Mouse (Mus musculus): ENCODE measurements around the gene Spata18. TPM values are rescaled to one million over a fixed set of nuclear protein-coding genes. Genes with fewer than 3 reads are reported as not detected.

Spata18 gene
- total RNA-seq, 2 experiments from 2014 or later: 0.26 to 0.27 TPM

DNA sequence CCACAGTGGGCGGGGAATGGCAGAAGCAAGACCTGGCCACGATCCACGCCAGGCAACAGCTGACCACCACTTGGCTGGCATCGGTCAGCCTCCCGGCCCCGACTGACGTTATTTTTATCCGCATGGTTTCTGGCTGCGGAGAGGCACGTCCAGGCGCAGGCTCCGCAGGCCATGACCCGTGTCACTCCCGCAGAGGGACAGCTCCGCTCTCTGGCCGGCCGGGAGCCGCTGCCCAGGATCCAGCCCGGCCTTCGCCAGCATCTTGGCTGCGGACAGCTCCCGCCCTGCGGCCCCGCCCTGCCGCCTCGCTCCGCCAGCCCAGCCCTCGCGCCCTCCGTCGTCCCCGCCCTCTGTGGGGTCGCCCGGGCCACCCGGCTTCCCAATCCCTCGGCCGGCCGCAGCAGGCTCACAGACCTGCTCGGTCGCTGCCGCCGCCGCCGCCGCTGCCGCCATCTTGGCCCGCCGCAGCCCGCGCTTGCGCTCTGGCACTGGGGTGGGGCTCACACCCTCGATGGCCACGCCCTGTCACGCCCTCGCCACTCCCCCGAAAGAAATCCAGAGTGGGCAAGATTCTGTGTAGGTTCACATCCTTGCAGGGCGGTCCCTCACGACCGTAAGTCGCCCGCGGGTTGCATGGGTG, 3.8 kb upstream of the Spata18 start, which contains the start of gene Sgcb:
Gene Sgcb (minus strand): TSS at position 530 of the 640 bp plus-strand sequence.
- peak; percentile 71 to 84 for DNase-seq (ENCODE audit: low spot score in 2 of 2)
- intact Hi-C loops (cut with DNase I): no loop called here

DNA sequence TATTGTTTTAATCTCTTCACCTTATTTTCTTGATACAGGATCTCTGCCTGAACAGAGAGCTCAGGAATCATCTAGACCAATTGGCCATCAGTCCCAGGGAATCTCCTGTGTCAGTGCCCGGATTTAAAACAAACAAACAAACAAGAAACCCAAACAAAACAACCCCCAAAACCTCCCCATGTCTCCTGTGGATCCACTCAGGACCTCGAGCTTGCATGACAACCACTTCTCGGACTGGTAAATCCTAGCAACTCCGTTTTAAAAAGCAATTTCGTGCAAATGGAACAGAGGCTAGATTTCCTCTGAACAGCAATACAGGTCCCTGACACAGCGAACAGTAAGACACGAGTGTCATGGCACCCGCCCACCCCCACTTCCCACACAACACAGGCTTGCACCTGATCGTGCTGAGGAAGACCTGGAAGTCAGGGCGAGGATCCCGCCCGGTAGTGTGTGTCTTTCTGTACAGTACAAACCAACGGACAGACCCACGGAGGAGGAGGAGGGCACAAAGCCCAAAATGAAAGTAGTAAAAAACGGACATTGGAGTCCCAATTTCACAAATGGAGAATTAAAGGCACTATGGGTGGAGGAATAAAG, 714 bp upstream of the Spata18 start:
- no peak for DNase-seq (ENCODE audit: low spot score in 2 of 2)
- intact Hi-C loops (cut with DNase I): no loop called here

DNA sequence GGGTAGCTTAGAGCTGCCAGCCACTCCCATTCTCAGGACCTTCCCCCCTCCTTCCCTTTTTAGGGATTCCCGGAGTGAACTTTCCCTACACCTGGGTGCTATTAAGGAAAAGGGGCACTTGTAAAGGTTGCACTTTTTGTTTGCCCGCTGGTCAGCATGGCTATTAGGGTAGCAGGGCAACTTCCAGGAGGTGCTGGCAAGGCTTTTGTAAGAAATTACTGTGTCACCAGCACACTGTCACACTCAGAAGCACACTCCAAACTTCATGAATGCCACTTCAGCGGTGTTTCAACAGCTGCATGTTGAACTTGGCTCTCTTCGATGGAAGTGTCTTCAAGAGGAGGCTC, 649 bp downstream of the Spata18 start:
- DNase-seq (ENCODE audit: low spot score in 2 of 2): no peak
- intact Hi-C loops (cut with DNase I): no loop called here

DNA sequence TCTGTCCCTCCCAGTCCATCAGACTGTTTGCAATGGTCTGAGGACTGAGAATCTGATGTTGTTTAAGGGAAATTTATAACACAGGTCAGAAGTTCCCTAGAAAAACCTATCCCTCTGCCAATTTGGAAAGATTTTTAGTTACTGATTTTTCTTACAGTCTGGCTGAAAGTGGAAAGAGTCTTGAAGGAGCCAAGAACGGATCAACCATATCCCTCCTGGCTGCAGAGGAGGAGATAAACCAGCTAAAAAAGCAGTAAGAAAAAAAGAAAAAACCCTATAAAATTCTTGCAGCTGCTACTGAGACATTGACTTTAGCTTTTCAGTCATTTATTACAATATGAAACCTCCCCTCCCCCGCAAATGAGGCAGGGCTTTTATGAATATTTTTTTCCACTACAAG, 15.5 kb downstream of the Spata18 start:
- intact Hi-C loops (cut with DNase I): no loop called here
- no peak for DNase-seq (ENCODE audit: low spot score in 2 of 2)

DNA sequence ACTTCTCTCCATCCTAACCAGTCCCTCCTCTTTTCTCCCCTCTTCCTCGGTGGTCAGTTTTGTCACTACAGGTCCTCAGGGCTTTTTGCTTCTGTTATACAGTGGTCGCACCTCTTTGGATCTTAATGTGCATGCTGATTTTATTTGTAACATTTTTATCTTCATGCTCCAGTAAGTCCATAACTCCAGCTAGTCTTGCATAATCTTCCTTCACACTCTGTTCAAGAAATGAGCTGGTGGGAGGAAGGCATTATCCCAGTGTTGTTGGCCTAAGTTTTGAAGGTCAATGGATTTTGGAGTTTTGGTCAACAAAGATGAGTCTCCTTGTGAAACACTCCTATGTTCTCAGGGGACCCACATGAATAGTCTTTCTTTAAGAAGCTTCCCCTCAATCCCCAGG, 16.7 kb downstream of the Spata18 start:
- intact Hi-C loops (cut with DNase I): no loop called here
- no peak for DNase-seq (ENCODE audit: low spot score in 2 of 2)

DNA sequence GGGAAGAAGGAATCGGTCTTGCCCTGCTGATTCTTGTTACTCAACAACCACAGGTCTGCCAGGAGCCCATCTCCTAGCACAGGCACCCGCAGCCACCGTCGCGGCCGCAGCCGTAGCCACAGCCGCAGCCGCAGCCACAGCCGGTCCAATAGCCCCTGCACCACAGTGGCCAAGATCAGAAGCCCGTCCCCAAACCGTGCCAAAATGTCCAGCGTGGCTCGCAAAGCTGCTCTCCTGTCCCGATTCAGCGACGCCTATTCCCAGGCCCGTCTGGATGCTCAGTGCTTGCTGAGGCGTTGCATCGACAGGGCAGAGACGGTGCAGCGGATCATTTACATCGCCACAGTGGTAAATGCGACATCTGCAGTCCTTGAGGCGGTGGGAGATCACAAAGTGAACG, 18.2 kb downstream of the Spata18 start:
- intact Hi-C loops (cut with DNase I): no loop called here
- no peak for DNase-seq (ENCODE audit: low spot score in 2 of 2)

DNA sequence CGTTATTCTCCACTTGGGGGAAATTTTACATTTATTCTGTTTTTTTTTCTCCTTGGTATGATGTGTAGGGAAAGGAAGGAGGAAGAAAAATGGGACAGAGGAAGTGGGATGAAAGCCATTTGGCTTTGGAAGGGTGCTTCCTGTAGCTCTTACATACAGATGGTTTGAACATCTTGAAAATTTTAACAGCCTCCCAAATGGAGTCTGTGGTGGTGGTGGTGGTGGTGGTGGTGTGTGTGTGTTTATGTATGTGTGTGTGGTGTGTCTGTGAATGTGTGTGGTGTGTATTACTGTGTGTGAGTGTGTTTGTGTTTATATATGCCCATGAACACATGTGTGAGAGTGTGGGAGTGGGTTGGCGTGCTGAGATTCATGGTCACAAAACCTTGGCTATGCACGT, 24.4 kb downstream of the Spata18 start:
- no peak for DNase-seq (ENCODE audit: low spot score in 2 of 2)
- intact Hi-C loops (cut with DNase I): no loop called here

DNA sequence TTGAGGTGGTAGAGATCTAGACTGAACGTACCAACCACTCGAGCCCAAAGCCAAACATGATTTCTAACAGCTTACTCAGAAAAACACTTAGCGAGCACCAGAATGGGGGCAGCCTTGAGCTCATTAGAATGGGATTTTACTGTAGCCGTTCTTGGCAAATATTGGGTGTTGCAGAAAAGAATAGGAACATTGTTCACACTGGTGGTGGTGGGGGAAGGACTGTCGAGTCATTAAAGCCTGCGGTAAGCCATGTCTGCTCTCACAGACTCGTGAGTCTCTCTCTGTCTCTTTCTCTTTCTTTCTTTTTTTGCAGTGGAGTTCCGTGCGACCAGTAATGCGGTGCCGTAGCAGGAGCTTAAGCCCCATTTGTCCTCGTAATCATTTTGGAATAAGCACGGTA, 25.4 kb downstream of the Spata18 start:
- intact Hi-C loops (cut with DNase I): no loop called here
- DNase-seq (ENCODE audit: low spot score in 2 of 2): peak in 1 of 2 experiments; percentile 9

DNA sequence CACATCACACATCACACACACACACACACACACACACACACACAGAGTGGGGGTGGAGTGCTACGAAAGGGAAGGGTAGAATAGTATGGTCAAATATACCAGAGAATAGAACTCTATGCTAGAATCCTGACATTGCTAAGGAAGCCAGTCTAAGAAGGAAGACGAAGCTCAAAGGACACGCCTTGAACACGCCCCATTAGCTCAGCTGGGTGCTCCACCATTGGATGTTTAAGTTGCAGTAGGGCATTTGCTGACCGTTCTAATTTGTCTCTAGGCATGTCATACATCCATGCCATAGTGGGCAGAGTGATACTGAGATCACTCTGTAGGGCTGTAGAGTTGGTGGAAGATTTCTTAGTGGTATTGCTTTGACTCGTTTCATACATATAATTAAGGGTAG, 32.0 kb downstream of the Spata18 start:
- intact Hi-C loops (cut with DNase I): no loop called here
- no peak for DNase-seq (ENCODE audit: low spot score in 2 of 2)

DNA sequence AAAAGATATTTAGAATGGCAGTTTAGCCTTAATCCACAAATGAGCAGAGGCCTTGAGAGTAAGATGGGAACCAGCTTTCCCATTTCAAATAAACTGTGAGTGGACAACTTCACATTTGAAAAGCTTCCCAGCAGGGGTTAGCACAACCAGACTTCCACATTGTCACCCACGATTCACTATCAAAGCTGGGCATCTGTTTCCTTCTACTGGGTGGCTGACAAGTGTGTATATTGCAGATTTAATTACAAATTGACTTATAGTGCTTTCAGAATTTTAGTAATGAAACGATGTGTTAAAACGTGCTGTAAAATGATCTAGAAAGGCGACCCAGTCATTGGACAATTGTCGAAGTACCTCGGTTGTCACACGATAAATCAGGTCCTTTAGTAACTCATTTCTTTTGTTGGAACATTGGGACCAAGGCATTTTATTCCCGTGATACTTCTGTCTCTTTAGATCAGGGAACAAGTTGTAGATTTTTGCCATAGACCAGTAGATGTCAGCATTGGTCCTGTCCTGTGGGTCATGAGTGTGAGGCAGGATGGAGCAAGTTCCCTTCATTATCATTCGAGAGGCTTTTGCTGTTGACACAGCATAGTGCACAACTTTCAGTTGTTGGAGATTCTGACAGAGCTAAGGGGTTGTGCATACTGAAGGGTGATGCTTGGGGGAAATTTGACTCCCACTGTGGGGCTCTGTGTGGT, 32.7 kb downstream of the Spata18 start:
- intact Hi-C loops (cut with DNase I): no loop called here
- DNase-seq (ENCODE audit: low spot score in 2 of 2): no peak

DNA sequence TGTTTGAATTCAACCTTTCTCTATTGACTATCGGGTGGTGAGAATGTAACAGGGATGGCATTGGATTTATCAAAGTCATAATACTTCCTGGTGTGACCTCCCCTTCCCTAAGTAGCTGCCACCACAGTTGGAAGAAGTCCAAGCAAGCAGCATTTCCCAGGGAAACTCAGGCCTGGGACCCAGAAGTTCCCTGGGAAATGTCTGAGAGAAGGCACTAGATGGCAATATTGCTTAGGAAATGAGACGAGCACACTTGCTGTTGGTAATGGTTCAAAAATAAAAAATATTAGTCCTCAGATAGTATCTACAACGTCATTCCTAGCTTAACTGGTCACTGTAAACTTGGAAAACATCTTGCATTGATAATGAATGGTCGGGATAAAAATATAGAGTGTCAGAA, 35.0 kb downstream of the Spata18 start:
- peak in 1 of 2 experiments; percentile 28 for DNase-seq (ENCODE audit: low spot score in 2 of 2)
- intact Hi-C loops (cut with DNase I): loop anchor here (5.0 kb wide), 3 partner anchors 66 to 1466 kb away; partner anchors contain the start of gene Pdgfra

DNA sequence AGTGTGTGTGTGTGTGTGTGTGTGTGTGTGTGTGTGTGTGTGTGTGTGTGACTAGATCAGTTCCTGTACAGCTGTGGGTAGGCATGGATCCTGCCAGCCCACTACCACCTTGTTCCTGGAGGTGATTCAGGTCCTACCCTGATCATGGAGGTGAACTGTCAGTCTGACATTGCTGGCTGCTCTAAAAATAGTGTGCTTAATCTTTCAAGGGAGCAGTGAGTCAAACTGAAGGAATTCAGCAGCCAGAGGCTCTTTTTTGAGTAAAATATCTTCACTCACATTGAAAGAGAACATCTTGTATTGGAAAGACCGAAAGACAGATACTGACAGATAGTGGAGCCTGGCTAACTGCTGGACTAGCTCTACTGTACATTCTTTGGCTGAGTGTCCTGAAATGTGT, 37.4 kb downstream of the Spata18 start:
- intact Hi-C loops (cut with DNase I): loop anchor here (5.0 kb wide), 3 partner anchors 64 to 1464 kb away; partner anchors contain the start of gene Pdgfra
- DNase-seq (ENCODE audit: low spot score in 2 of 2): no peak

DNA sequence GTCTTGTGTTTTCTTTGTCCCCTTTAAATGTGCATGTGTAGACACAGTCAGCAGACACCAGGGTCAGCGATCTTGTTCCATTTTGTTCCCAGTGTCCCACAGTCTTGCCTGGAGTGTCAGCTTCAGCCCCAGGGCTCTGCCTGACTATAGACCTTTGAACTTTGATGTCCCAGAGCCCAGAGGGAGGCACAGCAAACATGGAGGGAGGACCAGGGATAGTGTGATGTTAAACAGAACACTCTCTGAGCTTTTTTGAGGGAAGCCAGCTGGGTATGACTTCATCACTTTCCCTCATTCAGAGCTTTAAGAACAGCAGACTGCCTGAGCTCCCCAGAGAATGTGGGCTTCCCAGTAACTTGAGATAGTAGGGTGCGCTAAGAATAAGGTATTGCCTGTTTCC, 39.0 kb downstream of the Spata18 start:
- intact Hi-C loops (cut with DNase I): no loop called here
- DNase-seq (ENCODE audit: low spot score in 2 of 2): no peak

DNA sequence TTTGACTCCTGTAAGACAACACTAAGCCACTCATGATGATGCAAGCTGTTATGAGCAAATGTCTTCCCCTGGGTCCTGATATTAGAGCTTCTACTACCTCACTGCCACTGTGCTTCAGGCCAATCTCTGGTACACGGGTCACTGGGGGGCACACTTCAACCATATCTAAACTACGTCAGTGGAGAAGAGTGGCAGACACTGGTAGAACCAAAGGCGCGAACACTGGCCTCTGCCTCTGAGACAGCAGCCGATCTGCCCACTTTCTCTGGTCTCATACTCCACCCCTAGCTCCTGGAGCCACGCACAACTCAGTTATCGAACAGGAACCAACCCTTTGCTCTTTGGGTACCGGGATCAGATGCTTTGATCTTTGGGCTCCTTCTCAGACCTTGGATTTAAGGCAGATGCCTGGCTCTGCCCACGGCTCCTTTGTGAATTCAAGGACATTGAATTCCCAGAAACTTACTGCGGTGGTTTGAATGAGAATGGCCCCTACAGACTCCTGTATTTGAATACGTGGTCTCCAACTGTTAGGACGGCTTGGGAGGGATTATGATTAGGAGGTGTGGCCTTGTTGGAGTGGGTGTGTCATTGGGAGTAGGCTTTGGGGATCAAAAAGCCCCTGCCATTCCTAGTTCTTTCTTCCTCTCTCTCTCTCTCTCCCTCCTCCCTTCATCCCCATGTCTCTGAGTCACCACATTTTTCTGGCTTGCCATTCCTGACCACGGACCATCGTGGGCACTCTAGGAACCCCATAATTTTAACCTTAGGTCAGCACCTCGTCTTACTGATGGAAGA, 40.7 kb downstream of the Spata18 start:
- intact Hi-C loops (cut with DNase I): no loop called here
- no peak for DNase-seq (ENCODE audit: low spot score in 2 of 2)

DNA sequence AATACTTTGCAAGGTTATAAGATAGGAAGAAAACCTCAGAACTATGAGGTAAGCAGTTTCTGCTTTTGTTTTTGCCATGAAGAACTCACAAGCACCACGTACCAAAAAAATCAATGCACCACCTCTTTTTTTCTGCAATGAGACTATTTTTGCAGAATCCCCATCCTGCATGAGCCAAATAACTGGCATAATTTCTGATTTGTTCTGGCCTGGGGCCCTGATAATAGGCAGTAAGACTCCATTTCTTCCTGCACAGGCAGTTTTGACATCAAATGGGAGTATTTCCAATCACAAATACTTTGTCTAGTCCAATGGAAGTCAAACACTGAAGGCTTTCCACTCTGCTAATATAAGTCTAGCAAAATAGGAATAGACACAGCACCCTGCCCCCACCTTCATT, 42.6 kb downstream of the Spata18 start:
- intact Hi-C loops (cut with DNase I): no loop called here
- DNase-seq (ENCODE audit: low spot score in 2 of 2): no peak

DNA sequence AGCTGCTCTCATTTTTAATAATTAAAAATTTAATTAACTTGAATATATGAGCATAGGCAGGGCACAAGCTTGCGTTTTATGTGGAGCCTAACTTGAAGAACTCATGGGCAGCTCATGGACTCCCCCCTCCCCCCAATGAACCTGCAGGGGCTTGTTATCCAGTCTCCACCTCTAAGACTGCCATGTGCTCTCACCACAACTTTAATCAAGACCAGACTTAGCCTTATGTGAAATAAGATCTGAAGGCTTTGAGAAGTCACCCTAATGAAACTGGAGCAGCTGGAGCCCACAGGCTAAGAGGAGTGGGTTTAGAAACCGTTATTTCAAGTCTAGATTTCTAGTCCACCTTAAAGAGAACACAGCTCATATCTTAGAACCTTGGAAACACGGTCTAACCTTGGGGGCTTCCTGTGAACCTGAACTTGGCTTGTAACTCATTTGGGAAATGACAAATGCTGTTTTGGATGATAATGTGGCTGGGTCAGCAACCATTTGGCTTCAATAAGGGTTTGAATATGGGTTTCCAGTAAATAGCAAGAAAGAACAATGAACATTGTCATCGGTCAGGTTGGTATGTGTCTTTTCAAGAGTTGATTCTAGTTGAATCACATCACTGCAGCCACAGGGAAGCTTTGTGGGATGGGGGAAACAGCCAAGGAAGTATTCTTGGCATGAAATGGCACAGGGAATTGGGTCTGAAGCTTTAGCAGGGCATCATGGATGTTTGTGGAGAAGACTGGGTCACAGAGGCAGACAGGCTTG, 43.3 kb downstream of the Spata18 start:
- intact Hi-C loops (cut with DNase I): no loop called here
- DNase-seq (ENCODE audit: low spot score in 2 of 2): no peak

DNA sequence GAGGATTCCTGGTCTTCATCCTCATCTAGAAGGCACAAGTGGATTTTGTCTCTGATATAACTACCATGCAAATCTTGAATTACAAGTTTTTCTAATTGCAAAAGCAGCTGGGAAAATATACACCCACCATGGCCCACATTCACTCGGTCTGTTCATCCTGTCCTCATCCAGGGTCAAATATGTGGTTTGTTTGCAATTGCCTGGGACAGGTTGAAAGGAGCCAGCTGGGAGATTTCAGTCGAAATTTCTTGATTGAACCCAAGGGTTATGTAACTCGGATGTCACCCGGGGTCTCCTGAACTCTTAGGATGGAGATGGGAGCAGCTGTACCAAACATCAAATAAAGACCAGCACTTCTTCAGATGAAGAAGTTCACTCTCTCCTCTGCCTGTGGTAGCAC, 46.5 kb downstream of the Spata18 start:
- DNase-seq (ENCODE audit: low spot score in 2 of 2): no peak
- intact Hi-C loops (cut with DNase I): no loop called here

DNA sequence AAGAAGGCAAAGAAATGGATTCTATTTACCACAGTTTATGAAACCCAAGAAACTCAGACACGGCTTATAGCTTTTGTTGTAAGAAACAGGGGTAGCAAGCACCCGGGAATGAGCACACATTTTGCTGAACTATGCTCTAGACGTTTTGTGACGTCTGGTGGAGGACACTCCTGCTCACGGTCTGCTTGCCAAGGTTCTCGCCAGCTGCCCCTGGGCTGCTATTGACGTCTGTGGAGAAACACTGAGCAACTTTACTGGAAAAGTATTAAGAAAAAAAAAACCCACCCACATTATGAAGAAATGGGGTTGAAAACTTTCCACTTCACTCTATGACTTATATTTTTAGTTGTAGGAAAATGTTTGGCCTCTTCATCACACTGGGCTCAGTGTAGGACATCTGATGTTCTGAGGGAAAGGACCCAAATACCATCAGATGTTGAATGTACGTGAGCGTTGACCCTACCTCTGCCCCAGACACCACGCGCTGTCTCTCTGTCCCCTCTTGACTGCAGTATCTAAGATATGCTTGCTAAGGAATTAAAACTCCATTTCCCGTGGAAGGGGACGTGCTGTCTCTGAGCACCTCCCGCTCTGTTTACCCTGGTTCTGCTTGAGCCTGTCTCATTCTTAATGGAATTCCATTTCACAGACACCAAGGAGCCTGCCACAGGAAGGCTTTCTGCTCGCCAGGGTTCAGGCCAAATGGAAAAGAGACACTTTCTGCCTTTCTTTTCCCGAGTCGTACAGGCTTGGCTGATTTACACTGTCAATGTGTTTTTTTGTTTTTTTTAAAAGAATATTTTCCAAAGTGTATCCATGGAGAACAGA, 50.1 kb downstream of the Spata18 start:
- intact Hi-C loops (cut with DNase I): no loop called here
- DNase-seq (ENCODE audit: low spot score in 2 of 2): no peak

Data from left cerebral cortex, postnatal 14 days (tissue).